In genomic region chr8:70114892-70115291, GRCm38 (mm10) we compare ENCODE assay signal across 19 mouse cellular contexts. TPM values are rescaled to one million over a fixed set of nuclear protein-coding genes. Genes with fewer than 3 reads are reported as not detected.
"Had no signal": no experiment of that assay in that cellular context is flagged by ENCODE, and none has a peak within 500 bp of the region (broad histone marks: within the 10 kb centered on the region; RNA-seq: fewer than 3 reads in every experiment).

No protein-coding gene starts in this region.

- H3K9ac ChIP-seq: kidney, embryonic 15.5 days; limb, embryonic 15.5 days; liver, embryonic 12.5 days; lung, embryonic 14.5 days; neural tube, embryonic 15.5 days had no signal

- H3K4me1 ChIP-seq: liver, embryonic 12.5 days had no signal

- H3K4me2 ChIP-seq: kidney, embryonic 15.5 days; limb, embryonic 15.5 days; liver, embryonic 12.5 days; lung, embryonic 14.5 days; neural tube, embryonic 15.5 days had no signal

- ATAC-seq: liver, embryonic 12.5 days had no signal

- DNase-seq: kidney, adult 2 months; kidney, postnatal 14 days; lung, embryonic 14.5 days; lung, postnatal 10 days; lung, postnatal 4 days; right cerebral cortex, adult 18-20 months; thymus, adult 2 months; thymus, postnatal 25 days had no signal

- H3K4me3 ChIP-seq: kidney, embryonic 15.5 days; limb, embryonic 15.5 days; liver, embryonic 12.5 days; midbrain, embryonic 10.5 days; myocyte; neural tube, embryonic 15.5 days had no signal

- H3K27ac ChIP-seq: kidney, embryonic 15.5 days; limb, embryonic 15.5 days; liver, embryonic 12.5 days; midbrain, embryonic 10.5 days; neural tube, embryonic 15.5 days; stomach, postnatal 0 days had no signal

- H3K36me3 ChIP-seq: kidney, embryonic 15.5 days; limb, embryonic 15.5 days; liver, embryonic 12.5 days had no signal

- H3K9me3 ChIP-seq: kidney, embryonic 15.5 days; limb, embryonic 15.5 days; liver, embryonic 12.5 days; midbrain, embryonic 10.5 days; neural tube, embryonic 15.5 days had no signal

RNA-seq across cellular contexts. Expression of gene Ncan, which starts 5.8 kb away (rescaled TPM):
- total RNA-seq: megakaryocyte, adult 5-6 weeks had no signal
- polyA plus RNA-seq: liver, embryonic 12.5 days; myocyte had no signal

RNA-seq across cellular contexts. Expression of gene Mef2b, which starts 24.6 kb away (rescaled TPM):
- total RNA-seq: left cerebral cortex, adult 18-20 months; left cerebral cortex, postnatal 14 days; megakaryocyte, adult 5-6 weeks had no signal
- polyA plus RNA-seq: liver, embryonic 16.5 days had no signal
